Mouse (Mus musculus): Measurements from ENCODE around the gene Slc5a11. TPM values are rescaled to one million over a fixed set of nuclear protein-coding genes. Genes with fewer than 3 reads are reported as not detected.
A peak's percentile ranks its signal among the peaks of the same experiment; 100 is the strongest.

Gene Slc5a11
- total RNA-seq (2021), result not detected in 2 replicates
- long read RNA-seq, result 0 reads

GRCm38 (mm10) chr7:123214365-123215075, at the start of gene Slc5a11:
Gene Slc5a11, plus strand, starts transcription at chr7:123214780.
- no peak for DNase-seq

DNA sequence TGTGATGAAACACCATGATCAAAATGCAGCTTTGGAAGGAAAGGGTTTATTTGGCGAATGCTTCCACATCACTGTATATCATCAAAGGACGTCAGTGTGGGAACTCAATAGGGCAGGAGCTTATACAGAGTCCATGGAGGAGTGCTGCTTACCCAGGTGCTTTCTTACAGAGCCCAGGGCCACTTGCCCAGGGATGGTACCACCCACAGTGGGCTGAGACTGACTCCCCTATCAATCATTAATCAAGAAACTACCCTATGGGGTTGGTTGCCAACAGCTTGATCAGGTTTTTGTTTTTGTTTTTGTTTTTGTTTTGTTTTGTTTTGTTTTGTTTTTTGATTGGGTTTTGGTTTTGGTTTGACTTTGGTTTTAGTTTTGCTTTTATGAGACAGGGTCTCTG, 47.1 kb upstream of the Slc5a11 start:
- DNase-seq, result no peak

GRCm38 (mm10) chr7:123169618-123170017, 45.0 kb upstream of the Slc5a11 start:
- no peak for DNase-seq

GRCm38 (mm10) chr7:123172101-123172500, 42.5 kb upstream of the Slc5a11 start:
- DNase-seq, result no peak

- DNase-seq, result no peak
Measured at GRCm38 (mm10) chr7:123177215-123177614, 37.4 kb upstream of the Slc5a11 start.

GRCm38 (mm10) chr7:123181787-123182701, 32.5 kb upstream of the Slc5a11 start:
- DNase-seq, result no peak

- DNase-seq, result no peak
Measured at GRCm38 (mm10) chr7:123184891-123185290, 29.7 kb upstream of the Slc5a11 start.

DNA sequence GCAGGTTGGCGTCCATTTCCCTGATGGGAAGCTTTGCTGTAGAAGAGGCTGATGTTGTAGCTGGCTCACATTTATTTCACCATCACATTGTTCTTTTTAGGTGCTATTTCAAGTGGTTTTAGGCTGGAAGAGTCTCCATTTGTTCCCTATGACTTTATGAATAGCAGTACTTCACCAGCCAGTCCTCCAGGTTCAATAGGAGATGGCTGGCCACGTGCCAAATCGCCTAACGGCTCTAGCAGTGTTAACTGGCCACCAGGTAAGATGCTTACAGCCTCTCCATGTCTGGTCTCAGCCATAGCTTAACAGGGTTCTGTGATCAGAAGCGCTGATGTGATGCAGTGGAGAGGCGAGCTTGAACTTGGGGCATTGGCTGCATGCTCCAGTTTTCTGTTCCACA, 28.1 kb upstream of the Slc5a11 start:
- peak; percentile 29 for DNase-seq

- no peak for DNase-seq
Measured at GRCm38 (mm10) chr7:123187246-123187645, 27.3 kb upstream of the Slc5a11 start.

GRCm38 (mm10) chr7:123188462-123188861, 26.1 kb upstream of the Slc5a11 start:
- DNase-seq, result no peak

GRCm38 (mm10) chr7:123189762-123190161, 24.8 kb upstream of the Slc5a11 start:
- DNase-seq, result no peak

- DNase-seq, result no peak
Measured at GRCm38 (mm10) chr7:123191731-123192130, 22.8 kb upstream of the Slc5a11 start.

- no peak for DNase-seq
Measured at GRCm38 (mm10) chr7:123193201-123193600, 21.4 kb upstream of the Slc5a11 start.

DNA sequence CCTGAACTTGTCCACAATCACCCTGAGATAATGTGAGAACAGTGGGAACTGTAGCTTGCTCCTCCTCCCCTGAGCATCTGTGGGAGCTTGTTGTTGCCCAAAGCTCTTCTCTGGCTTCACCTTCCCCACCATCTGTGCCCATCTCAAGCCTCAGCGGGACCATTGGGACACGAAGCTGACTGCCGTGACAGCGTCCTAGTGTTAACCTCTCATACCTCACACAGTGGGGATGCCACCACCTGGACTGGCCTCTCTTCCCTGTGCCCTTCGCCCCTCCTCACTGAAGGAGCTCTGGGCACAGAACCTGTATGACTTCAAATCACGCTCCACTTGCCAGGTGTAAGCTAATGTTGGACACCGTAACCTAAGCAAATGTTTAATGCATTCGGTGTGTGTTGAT, 19.9 kb upstream of the Slc5a11 start:
- no peak for DNase-seq

DNA sequence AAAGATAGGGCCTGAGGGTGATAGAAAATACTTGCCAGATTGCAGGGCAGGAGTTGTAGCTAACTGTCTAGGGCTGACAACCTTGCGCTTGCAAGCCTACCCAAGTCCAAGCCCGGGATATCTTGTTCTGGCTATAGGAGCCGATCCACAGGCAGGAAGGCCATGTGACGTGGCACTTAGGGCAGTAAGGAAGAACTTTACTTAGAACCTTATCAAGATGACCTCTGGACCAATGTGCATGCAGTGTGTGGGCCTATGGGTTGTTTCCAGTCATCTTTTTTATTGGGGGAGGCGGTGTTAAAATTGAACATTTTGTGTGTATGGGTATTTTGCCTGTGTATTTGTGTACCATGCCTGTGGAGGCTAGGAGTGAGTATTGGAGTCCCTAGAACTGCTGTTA, 18.1 kb upstream of the Slc5a11 start:
- DNase-seq, result no peak

- DNase-seq, result no peak
Measured at GRCm38 (mm10) chr7:123198695-123199094, 15.9 kb upstream of the Slc5a11 start.

DNA sequence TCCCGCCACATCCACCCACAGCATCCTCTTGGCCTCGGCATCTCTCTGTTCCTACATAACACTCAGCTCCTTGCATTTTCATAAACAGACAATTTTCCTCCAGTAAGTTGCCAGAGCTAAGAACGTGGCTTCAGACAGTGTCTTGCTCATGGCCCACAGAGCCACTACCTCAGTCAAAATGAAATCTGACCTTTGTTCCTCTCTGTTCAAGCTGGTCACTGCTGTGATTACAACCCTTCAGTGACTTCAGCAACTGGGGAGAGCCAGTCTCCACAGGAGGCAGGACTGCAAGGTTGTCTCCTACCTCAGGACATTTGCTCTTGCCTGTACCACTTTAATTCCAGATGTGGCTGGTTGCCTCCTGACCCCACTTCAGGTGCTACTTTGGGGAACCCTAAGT, 15.4 kb upstream of the Slc5a11 start:
- DNase-seq, result no peak

GRCm38 (mm10) chr7:123199656-123200206, 14.8 kb upstream of the Slc5a11 start:
- DNase-seq, result no peak

DNA sequence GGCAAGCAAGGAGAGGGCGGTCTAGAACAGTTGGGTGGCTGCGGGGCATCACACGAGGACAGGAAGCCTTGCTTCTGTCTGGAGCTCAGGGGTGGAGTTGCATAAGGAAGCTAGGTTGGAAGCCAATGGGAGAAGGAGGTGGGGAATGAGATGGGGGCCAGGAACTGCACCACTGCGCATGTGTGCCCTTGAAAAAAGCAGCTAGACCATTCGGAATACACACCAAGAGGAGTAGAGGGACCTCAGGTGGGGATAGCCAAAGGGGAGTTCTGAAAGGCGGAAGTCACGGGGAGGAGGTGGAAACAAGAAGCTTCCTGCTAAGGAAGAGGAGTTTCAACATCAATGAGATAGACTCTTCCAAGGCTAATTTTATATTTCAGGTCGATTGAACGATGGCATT, 13.9 kb upstream of the Slc5a11 start:
- no peak for DNase-seq

GRCm38 (mm10) chr7:123205261-123205660, 9.3 kb upstream of the Slc5a11 start:
- DNase-seq, result peak; percentile 66

DNA sequence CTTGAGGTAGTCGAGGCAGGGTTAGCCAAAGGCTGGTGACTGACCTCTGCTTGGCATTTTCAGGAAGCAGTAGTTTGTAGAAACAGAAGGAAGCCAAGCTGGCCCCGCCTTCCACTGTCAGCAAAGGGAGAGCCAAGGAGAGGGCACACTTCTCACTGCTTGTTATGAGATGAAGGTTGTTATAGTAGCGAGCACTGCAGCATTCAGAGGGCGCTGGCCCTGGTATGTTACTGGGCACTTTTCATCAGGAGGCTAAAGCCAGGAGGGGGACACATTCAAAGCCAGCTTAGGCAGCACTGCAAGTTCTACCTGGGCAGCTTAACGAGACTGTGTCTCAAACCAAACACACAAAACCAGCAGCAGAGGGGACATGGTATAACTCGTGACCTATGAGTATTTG, 7.0 kb upstream of the Slc5a11 start:
- no peak for DNase-seq

DNA sequence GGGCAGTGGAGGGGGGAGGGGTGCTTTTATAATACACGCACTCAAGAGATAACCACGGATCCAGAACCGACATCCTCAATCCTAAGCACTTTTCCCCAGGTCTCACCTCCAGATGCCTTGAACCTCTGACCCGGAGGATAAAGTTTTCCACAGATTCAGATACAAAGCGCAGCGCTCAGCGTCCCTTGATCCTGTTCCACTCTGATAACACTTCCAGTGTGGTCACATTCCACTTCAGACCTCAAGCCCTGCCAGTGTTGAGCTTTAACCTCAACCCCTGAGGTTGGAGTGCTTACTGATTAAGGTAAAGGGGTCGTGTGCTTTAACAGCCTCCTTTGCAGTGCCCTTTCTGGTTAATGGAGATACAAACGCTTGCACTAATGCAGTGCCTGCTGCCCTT, 4.7 kb upstream of the Slc5a11 start:
- DNase-seq, result no peak

GRCm38 (mm10) chr7:123211461-123211860, 3.1 kb upstream of the Slc5a11 start:
- DNase-seq, result no peak

All from adrenal gland, postnatal 25 days (tissue).